Mouse (Mus musculus) urinary bladder, postnatal 25 days (tissue): ENCODE measurements at regions not wholly inside any gene's neighbourhood (a gene's known extent, or its start where the extent isn't known, plus 50 kb on each side); places are given as distances from the start of the nearest gene placed in this dataset.

Experiments
- DNase-seq: peaks from one replicate; pipeline ENCODE4 v3.0.0; 2022; ENCODE audit warnings: low spot score

GRCm38 (mm10) chr6:94957172-94957668, 159.8 kb upstream of the Kbtbd8 start:
- no peak for DNase-seq

- DNase-seq = no peak
Measured at GRCm38 (mm10) chr6:94954580-94954979, 162.5 kb upstream of the Kbtbd8 start.

- no peak for DNase-seq
Measured at GRCm38 (mm10) chr6:94953658-94954057, 163.4 kb upstream of the Kbtbd8 start.

GRCm38 (mm10) chr6:94951971-94952768, 164.9 kb upstream of the Kbtbd8 start:
- no peak for DNase-seq

- no peak for DNase-seq
Measured at GRCm38 (mm10) chr6:94950944-94951343, 166.1 kb upstream of the Kbtbd8 start.

GRCm38 (mm10) chr6:94950319-94950718, 166.7 kb upstream of the Kbtbd8 start:
- no peak for DNase-seq

- DNase-seq = no peak
Measured at GRCm38 (mm10) chr6:94946352-94946900, 170.6 kb upstream of the Kbtbd8 start.

GRCm38 (mm10) chr6:94945715-94946114, 171.3 kb upstream of the Kbtbd8 start:
- DNase-seq = no peak

GRCm38 (mm10) chr6:94944196-94944595, 172.8 kb upstream of the Kbtbd8 start:
- no peak for DNase-seq

- DNase-seq = no peak
Measured at GRCm38 (mm10) chr6:94938949-94939348, 178.1 kb upstream of the Kbtbd8 start.

- DNase-seq = no peak
Measured at GRCm38 (mm10) chr6:94936206-94936605, 180.8 kb upstream of the Kbtbd8 start.

- DNase-seq = no peak
Measured at GRCm38 (mm10) chr6:94935706-94936105, 181.3 kb upstream of the Kbtbd8 start.

GRCm38 (mm10) chr6:94927811-94928210, 189.2 kb upstream of the Kbtbd8 start:
- no peak for DNase-seq

GRCm38 (mm10) chr6:94926652-94927211, 190.3 kb upstream of the Kbtbd8 start:
- DNase-seq = no peak

- no peak for DNase-seq
Measured at GRCm38 (mm10) chr6:94925408-94925807, 191.6 kb upstream of the Kbtbd8 start.

- no peak for DNase-seq
Measured at GRCm38 (mm10) chr6:94924338-94925039, 192.6 kb upstream of the Kbtbd8 start.

- DNase-seq = no peak
Measured at GRCm38 (mm10) chr6:94921741-94922140, 195.3 kb upstream of the Kbtbd8 start.

GRCm38 (mm10) chr6:94920770-94921169, 196.3 kb upstream of the Kbtbd8 start:
- no peak for DNase-seq

- no peak for DNase-seq
Measured at GRCm38 (mm10) chr6:94919194-94919743, 197.8 kb upstream of the Kbtbd8 start.

GRCm38 (mm10) chr6:94915842-94916620, 201.0 kb upstream of the Kbtbd8 start:
- DNase-seq = peak; percentile 12

GRCm38 (mm10) chr6:94911836-94912235, 205.2 kb upstream of the Kbtbd8 start:
- DNase-seq = no peak
